Mouse (Mus musculus): ENCODE data around the gene Mup4. TPM values are rescaled to one million over a fixed set of nuclear protein-coding genes. Genes with fewer than 3 reads are reported as not detected.
"Not testable (repeated sequence)": the region's sequence is repeated elsewhere in the genome, so short reads cannot be mapped to it uniquely, and the experiment has no call there.

The Mup4 gene
- polyA plus RNA-seq (2015; fragmentation: Nextera tagmentation; extraction: Ambion mirVana): not detected in 2 replicates

- H3K4me3 ChIP-seq (replicated peaks): no peak within 1 kb of the TSS
- H3K36me3 ChIP-seq: no peaks in the 10 kb centered on the region
- no peaks in the 10 kb centered on the region for H3K27me3 ChIP-seq (replicated peaks)
- H3K9me3 ChIP-seq: no peaks in the 10 kb centered on the region
- H3K27ac ChIP-seq: no peak within 1 kb of the TSS
- H3K9ac ChIP-seq: no peak within 1 kb of the TSS
- ATAC-seq (ENCODE audit: insufficient read depth, low FRiP score, low read depth): no peak
- no peak within 1 kb of the TSS for H3K4me2 ChIP-seq
- 73% methylated on average over 3 of the region's 3 CpGs for WGBS
- no peaks in the 10 kb centered on the region for H3K4me1 ChIP-seq
Observed at GRCm38 (mm10) chr4:59960610-59961009, at the start of gene Mup4. TSS of gene Mup4 (minus strand) at chr4:59960710.

- ATAC-seq (ENCODE audit: insufficient read depth, low FRiP score, low read depth); H3K36me3 ChIP-seq; H3K4me2 ChIP-seq; H3K27me3 ChIP-seq (replicated peaks); H3K9me3 ChIP-seq; H3K27ac ChIP-seq; H3K4me1 ChIP-seq; H3K9ac ChIP-seq; H3K4me3 ChIP-seq (replicated peaks): not testable (repeated sequence)
Observed at GRCm38 (mm10) chr4:59997894-59998293, 37.4 kb upstream of the Mup4 start.

GRCm38 (mm10) chr4:59963405-59964344, 3.2 kb upstream of the Mup4 start, which contains the start of gene Mup6:
TSS of gene Mup6 (plus strand) at chr4:59964294.
- Histone ChIP-seq H3K4me3 (replicated peaks) (no peak within 1 kb of the TSS), H3K4me2 (no peak within 1 kb of the TSS), H3K9ac (no peak within 1 kb of the TSS), H3K27me3 (replicated peaks) (no peaks in the 10 kb centered on the region), H3K9me3 (no peaks in the 10 kb centered on the region), H3K36me3 (no peaks in the 10 kb centered on the region), H3K27ac (no peak within 1 kb of the TSS), H3K4me1 (no peaks in the 10 kb centered on the region)
- ATAC-seq (ENCODE audit: insufficient read depth, low FRiP score, low read depth): no peak
- WGBS: 47% methylated on average over 3 of the region's 3 CpGs

- Histone ChIP-seq H3K9ac (no peak overlapping the region), H3K4me3 (replicated peaks) (no peak overlapping the region), H3K36me3 (no peaks in the 10 kb centered on the region), H3K27me3 (replicated peaks) (no peaks in the 10 kb centered on the region), H3K4me1 (no peaks in the 10 kb centered on the region), H3K9me3 (no peaks in the 10 kb centered on the region), H3K4me2 (no peak overlapping the region), H3K27ac (no peak overlapping the region)
- ATAC-seq (ENCODE audit: insufficient read depth, low FRiP score, low read depth): no peak
- 60% methylated on average over 2 of the region's 2 CpGs for WGBS
Observed at GRCm38 (mm10) chr4:59937543-59937942, 23.0 kb downstream of the Mup4 start.

GRCm38 (mm10) chr4:59932505-59933281, 27.8 kb downstream of the Mup4 start:
- Histone ChIP-seq H3K4me1 (no peaks in the 10 kb centered on the region), H3K27me3 (replicated peaks) (no peaks in the 10 kb centered on the region), H3K27ac (no peak overlapping the region), H3K36me3 (no peaks in the 10 kb centered on the region), H3K4me2 (no peak overlapping the region), H3K9me3 (no peaks in the 10 kb centered on the region), H3K4me3 (replicated peaks) (no peak overlapping the region), H3K9ac (no peak overlapping the region)
- 47% methylated on average over 6 of the region's 6 CpGs for WGBS
- ATAC-seq (ENCODE audit: insufficient read depth, low FRiP score, low read depth): peak; percentile 73; the same call in 1 of the 2 replicates

GRCm38 (mm10) chr4:59928347-59928746, 32.2 kb downstream of the Mup4 start:
- H3K9me3 ChIP-seq: no peaks in the 10 kb centered on the region
- 17% methylated on average over 6 of the region's 6 CpGs for WGBS
- H3K36me3 ChIP-seq: no peaks in the 10 kb centered on the region
- no peaks in the 10 kb centered on the region for H3K27me3 ChIP-seq (replicated peaks)
- H3K27ac ChIP-seq: no peak overlapping the region
- no peaks in the 10 kb centered on the region for H3K4me1 ChIP-seq
- peak; percentile 56; the same call in 1 of the 2 replicates for ATAC-seq (ENCODE audit: insufficient read depth, low FRiP score, low read depth)
- H3K4me3 ChIP-seq (replicated peaks): no peak overlapping the region
- H3K9ac ChIP-seq: no peak overlapping the region
- H3K4me2 ChIP-seq: no peak overlapping the region

GRCm38 (mm10) chr4:59927666-59928065, 32.8 kb downstream of the Mup4 start:
- 77% methylated on average over 3 of the region's 3 CpGs for WGBS

GRCm38 (mm10) chr4:59925082-59925481, 35.4 kb downstream of the Mup4 start:
- Histone ChIP-seq H3K27ac (no peak overlapping the region), H3K9ac (no peak overlapping the region), H3K36me3 (no peaks in the 10 kb centered on the region), H3K4me2 (no peak overlapping the region), H3K27me3 (replicated peaks) (no peaks in the 10 kb centered on the region), H3K4me3 (replicated peaks) (no peak overlapping the region), H3K4me1 (no peaks in the 10 kb centered on the region), H3K9me3 (no peaks in the 10 kb centered on the region)
- no peak for ATAC-seq (ENCODE audit: insufficient read depth, low FRiP score, low read depth)
- WGBS: 87% methylated on average over 9 of the region's 9 CpGs

More at GRCm38 (mm10) chr4:59927666-59928065, 32.8 kb downstream of the Mup4 start:
- H3K4me1 ChIP-seq: no peaks in the 10 kb centered on the region
- H3K9me3 ChIP-seq: no peaks in the 10 kb centered on the region
- no peak overlapping the region for H3K4me3 ChIP-seq (replicated peaks)
- no peaks in the 10 kb centered on the region for H3K36me3 ChIP-seq
- no peak overlapping the region for H3K9ac ChIP-seq
- H3K27ac ChIP-seq: no peak overlapping the region
- H3K27me3 ChIP-seq (replicated peaks): no peaks in the 10 kb centered on the region
- no peak overlapping the region for H3K4me2 ChIP-seq
- no peak for ATAC-seq (ENCODE audit: insufficient read depth, low FRiP score, low read depth)

- Histone ChIP-seq H3K9me3 (no peaks in the 10 kb centered on the region), H3K4me3 (replicated peaks) (no peak overlapping the region), H3K4me2 (no peak overlapping the region), H3K4me1 (no peaks in the 10 kb centered on the region), H3K36me3 (no peaks in the 10 kb centered on the region), H3K27ac (no peak overlapping the region), H3K27me3 (replicated peaks) (no peaks in the 10 kb centered on the region), H3K9ac (no peak overlapping the region)
- ATAC-seq (ENCODE audit: insufficient read depth, low FRiP score, low read depth): no peak
- 78% methylated on average over 3 of the region's 3 CpGs for WGBS
Observed at GRCm38 (mm10) chr4:59917966-59918365, 42.5 kb downstream of the Mup4 start.

- no peaks in the 10 kb centered on the region for H3K36me3 ChIP-seq
- no peak within 1 kb of the TSS; the same call in 1 of the 2 replicates for H3K4me3 ChIP-seq (replicated peaks)
- ATAC-seq (ENCODE audit: insufficient read depth, low FRiP score, low read depth): peak; percentile 35; the same call in 1 of the 2 replicates
- no peak within 1 kb of the TSS for H3K9ac ChIP-seq
- peak within 1 kb of the TSS; percentile 4; the same call in 1 of the 2 replicates for H3K4me2 ChIP-seq
- no peak within 1 kb of the TSS for H3K27ac ChIP-seq
- 17% methylated on average over 22 of the region's 22 CpGs for WGBS
- H3K27me3 ChIP-seq (replicated peaks): no peaks in the 10 kb centered on the region
- H3K4me1 ChIP-seq: no peaks in the 10 kb centered on the region
- no peaks in the 10 kb centered on the region for H3K9me3 ChIP-seq
Observed at GRCm38 (mm10) chr4:59914608-59915403, 45.7 kb downstream of the Mup4 start, which contains the start of gene Slc46a2. TSS of gene Slc46a2 (minus strand) at chr4:59915056.

GRCm38 (mm10) chr4:59908785-59909184, 51.7 kb downstream of the Mup4 start:
- Histone ChIP-seq H3K4me1 (no peaks in the 10 kb centered on the region), H3K9me3 (no peaks in the 10 kb centered on the region), H3K27ac (no peak overlapping the region), H3K36me3 (no peaks in the 10 kb centered on the region), H3K27me3 (replicated peaks) (no peaks in the 10 kb centered on the region), H3K9ac (no peak overlapping the region), H3K4me3 (replicated peaks) (no peak overlapping the region), H3K4me2 (no peak overlapping the region)
- 92% methylated on average over 2 of the region's 2 CpGs for WGBS
- ATAC-seq (ENCODE audit: insufficient read depth, low FRiP score, low read depth): no peak

Measured in stomach, embryonic 15.5 days (tissue).